Mouse (Mus musculus) spleen, adult 2 months (tissue): ENCODE measurements around the gene Gtf2ird2.

Source experiments
- CTCF ChIP-seq: fragments of 200-500 bp; IDR thresholded peaks from 2 replicates; pipeline ENCODE4 v1.5.1; 2011; ENCODE audit warnings: mild to moderate bottlenecking, inconsistent platforms; ENCODE audit not compliant: insufficient read depth, insufficient read length, insufficient replicate concordance; ENCODE audit errors: extremely low read depth
- POLR2A ChIP-seq: fragments of 200-500 bp; IDR thresholded peaks from 2 replicates; pipeline ENCODE4 v1.6.1; 2011; ENCODE audit warnings: low read depth, low read length, inconsistent platforms

DNA sequence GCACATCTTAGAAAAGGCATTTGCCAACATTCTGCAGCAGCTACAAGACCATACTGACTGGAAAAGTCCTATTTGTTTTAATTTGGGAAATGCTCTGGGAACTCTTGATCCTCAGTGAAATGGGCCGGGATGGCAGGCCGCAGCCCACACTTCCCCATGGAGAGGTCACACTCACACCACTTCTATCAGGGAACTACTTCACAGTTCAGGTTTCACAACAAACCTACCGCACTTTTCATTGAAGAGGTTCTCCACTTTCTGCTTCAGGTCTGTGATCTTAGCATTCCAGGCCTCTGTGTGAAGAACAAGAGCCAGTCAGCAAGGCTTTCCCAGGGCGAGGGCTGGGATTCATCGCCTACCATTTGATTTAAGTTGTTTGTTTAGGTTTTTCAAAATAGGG is 61.1 kb downstream of the Gtf2ird2 start:
- TF ChIP-seq CTCF (no peak), POLR2A (no peak)
